Mouse (Mus musculus) heart, embryonic 13.5 days (tissue): Measurements from ENCODE around the gene Abhd12. TPM values are rescaled to one million over a fixed set of nuclear protein-coding genes. Genes with fewer than 3 reads are reported as not detected.

Experiments used
- ATAC-seq: fragments of 200-750 bp; cut with Nextera tagmentation; 2 replicates; pipeline ENCODE4 v1.8.0; 2017; ENCODE audit warnings: moderate TSS enrichment; ENCODE audit not compliant: insufficient number of reproducible peaks, low FRiP score, low TSS enrichment; ENCODE audit errors: extremely low read depth
- H3K27ac ChIP-seq: fragments of 300-500 bp; sonication (generic); replicated peaks from 2 replicates; pipeline ENCODE4 v1.5.1; 2015; ENCODE audit warnings: moderate library complexity, mild to moderate bottlenecking, inconsistent platforms
- H3K27me3 ChIP-seq: fragments of 300-500 bp; sonication (generic); replicated peaks from 2 replicates; pipeline ENCODE4 v1.6.1; 2015; ENCODE audit warnings: mild to moderate bottlenecking, inconsistent platforms
- H3K36me3 ChIP-seq: fragments of 300-500 bp; sonication (generic); 2 replicates; pipeline ENCODE4 v1.6.1; 2015; ENCODE audit warnings: mild to moderate bottlenecking, inconsistent platforms
- H3K4me1 ChIP-seq: fragments of 300-500 bp; sonication (generic); 2 replicates; pipeline ENCODE4 v1.6.1; 2015; ENCODE audit warnings: inconsistent platforms
- H3K4me2 ChIP-seq: fragments of 300-500 bp; sonication (generic); 2 replicates; pipeline ENCODE4 v1.6.1; 2015; ENCODE audit warnings: inconsistent platforms, mild to moderate bottlenecking, moderate library complexity
- H3K4me3 ChIP-seq: fragments of 300-500 bp; sonication (generic); 2 replicates; pipeline ENCODE4 v1.5.1; 2015; ENCODE audit warnings: moderate library complexity, mild to moderate bottlenecking, inconsistent platforms
- H3K9ac ChIP-seq: fragments of 300-500 bp; sonication (generic); 2 replicates; pipeline ENCODE4 v1.6.1; 2015; ENCODE audit warnings: inconsistent platforms, mild to moderate bottlenecking, moderate library complexity
- H3K9me3 ChIP-seq: fragments of 300-500 bp; sonication (generic); 2 replicates; pipeline ENCODE4 v1.6.1; 2016; ENCODE audit warnings: inconsistent platforms
- WGBS: fragments of 180-500 bp; shearing (Covaris S2); methylation state at CpG from one replicate; pipeline ENCODE4 v1.1.7; 2015; ENCODE audit warnings: mixed read lengths; 5-methylcytosine and 5-hydroxymethylcytosine counted together
- polyA plus RNA-seq: library from polyadenylated mRNA; unstranded; fragments of >200 nt; fragmentation: Nextera tagmentation; extraction: Ambion mirVana; gene quantifications from 2 replicates; pipeline ENCODE4 v1.2.1, GENCODE M21; 2015

Abhd12 gene
- polyA plus RNA-seq, 1 experiment from 2014 or later = 42.3 TPM

- Histone ChIP-seq H3K9ac (no peak overlapping the region), H3K27ac (no peak overlapping the region), H3K36me3 (peaks cover 68% of the 10 kb centered on the region), H3K4me2 (no peak overlapping the region), H3K27me3 (no peaks in the 10 kb centered on the region), H3K9me3 (no peaks in the 10 kb centered on the region), H3K4me3 (no peak overlapping the region), H3K4me1 (peaks cover 10% of the 10 kb centered on the region; the same call in 1 of the 2 replicates)
- 92% methylated on average over 11 of the region's 11 CpGs for WGBS
- ATAC-seq = no peak
These were observed 22.6 kb upstream of the Abhd12 start for GRCm38 (mm10) chr2:150927038-150927720.

- H3K4me1 ChIP-seq = peaks cover 15% of the 10 kb centered on the region; the same call in 1 of the 2 replicates
- ATAC-seq = no peak
- H3K27me3 ChIP-seq = no peaks in the 10 kb centered on the region
- H3K4me3 ChIP-seq = no peak overlapping the region
- no peaks in the 10 kb centered on the region for H3K9me3 ChIP-seq
- no peak overlapping the region for H3K4me2 ChIP-seq
- H3K27ac ChIP-seq = no peak overlapping the region; the same call in 1 of the 2 replicates
- H3K9ac ChIP-seq = peak overlapping the region; percentile 28; the same call in 1 of the 2 replicates
- WGBS = 37% methylated on average over 7 of the region's 7 CpGs
- H3K36me3 ChIP-seq = peaks cover 49% of the 10 kb centered on the region
These were observed 19.0 kb upstream of the Abhd12 start for GRCm38 (mm10) chr2:150923505-150923904.

GRCm38 (mm10) chr2:150923026-150923425 lies 18.5 kb upstream of the Abhd12 start:
- Histone ChIP-seq H3K9ac (no peak overlapping the region), H3K27me3 (no peaks in the 10 kb centered on the region), H3K4me1 (peaks cover 15% of the 10 kb centered on the region; the same call in 1 of the 2 replicates), H3K4me3 (no peak overlapping the region), H3K9me3 (no peaks in the 10 kb centered on the region), H3K4me2 (no peak overlapping the region), H3K36me3 (peaks cover 52% of the 10 kb centered on the region), H3K27ac (no peak overlapping the region)
- 75% methylated on average over 3 of the region's 3 CpGs for WGBS
- no peak for ATAC-seq

GRCm38 (mm10) chr2:150922165-150922564 lies 17.6 kb upstream of the Abhd12 start:
- H3K36me3 ChIP-seq = peaks cover 50% of the 10 kb centered on the region
- no peaks in the 10 kb centered on the region for H3K27me3 ChIP-seq
- peaks cover 15% of the 10 kb centered on the region; the same call in 1 of the 2 replicates for H3K4me1 ChIP-seq
- no peak for ATAC-seq
- H3K4me2 ChIP-seq = no peak overlapping the region
- H3K27ac ChIP-seq = peak overlapping the region; percentile 50; the same call in 1 of the 2 replicates
- WGBS = 47% methylated on average over 4 of the region's 4 CpGs
- no peaks in the 10 kb centered on the region for H3K9me3 ChIP-seq
- H3K4me3 ChIP-seq = no peak overlapping the region
- no peak overlapping the region for H3K9ac ChIP-seq

GRCm38 (mm10) chr2:150921697-150922096 lies 17.2 kb upstream of the Abhd12 start:
- H3K9ac ChIP-seq = no peak overlapping the region
- peaks cover 15% of the 10 kb centered on the region; the same call in 1 of the 2 replicates for H3K4me1 ChIP-seq
- no peaks in the 10 kb centered on the region for H3K9me3 ChIP-seq
- peaks cover 50% of the 10 kb centered on the region for H3K36me3 ChIP-seq
- peak overlapping the region; percentile 36; the same call in 1 of the 2 replicates for H3K27ac ChIP-seq
- no peaks in the 10 kb centered on the region for H3K27me3 ChIP-seq
- H3K4me2 ChIP-seq = no peak overlapping the region
- ATAC-seq = no peak
- no peak overlapping the region for H3K4me3 ChIP-seq
- WGBS = 71% methylated on average over 6 of the region's 6 CpGs

- Histone ChIP-seq H3K27me3 (no peaks in the 10 kb centered on the region), H3K36me3 (peaks cover 47% of the 10 kb centered on the region), H3K4me3 (no peak overlapping the region), H3K27ac (no peak overlapping the region), H3K4me1 (peaks cover 15% of the 10 kb centered on the region; the same call in 1 of the 2 replicates), H3K9ac (no peak overlapping the region), H3K4me2 (no peak overlapping the region), H3K9me3 (no peaks in the 10 kb centered on the region)
- WGBS = 87% methylated on average over 3 of the region's 3 CpGs
- ATAC-seq = no peak
These were observed 16.0 kb upstream of the Abhd12 start for GRCm38 (mm10) chr2:150920543-150920942.

GRCm38 (mm10) chr2:150918720-150919119 lies 14.2 kb upstream of the Abhd12 start:
- no peak overlapping the region for H3K4me3 ChIP-seq
- no peak overlapping the region for H3K27ac ChIP-seq
- no peaks in the 10 kb centered on the region for H3K9me3 ChIP-seq
- peaks cover 50% of the 10 kb centered on the region for H3K36me3 ChIP-seq
- WGBS = 85% methylated on average over 3 of the region's 3 CpGs
- H3K4me2 ChIP-seq = no peak overlapping the region
- peaks cover 13% of the 10 kb centered on the region; the same call in 1 of the 2 replicates for H3K4me1 ChIP-seq
- H3K27me3 ChIP-seq = no peaks in the 10 kb centered on the region
- no peak for ATAC-seq
- no peak overlapping the region for H3K9ac ChIP-seq

- H3K4me2 ChIP-seq = no peak overlapping the region
- ATAC-seq = no peak
These were observed 11.2 kb upstream of the Abhd12 start for GRCm38 (mm10) chr2:150915786-150916185.

GRCm38 (mm10) chr2:150914781-150915515 lies 10.4 kb upstream of the Abhd12 start:
- WGBS = 78% methylated on average over 4 of the region's 4 CpGs
- Histone ChIP-seq H3K27me3 (no peaks in the 10 kb centered on the region), H3K4me1 (peaks cover 7% of the 10 kb centered on the region), H3K9me3 (no peaks in the 10 kb centered on the region), H3K36me3 (peaks cover 37% of the 10 kb centered on the region), H3K27ac (no peak overlapping the region), H3K9ac (no peak overlapping the region), H3K4me3 (no peak overlapping the region), H3K4me2 (no peak overlapping the region)
- no peak for ATAC-seq

More at GRCm38 (mm10) chr2:150915786-150916185, 11.2 kb upstream of the Abhd12 start:
- Histone ChIP-seq H3K4me3 (no peak overlapping the region), H3K27me3 (no peaks in the 10 kb centered on the region), H3K4me1 (no peaks in the 10 kb centered on the region), H3K36me3 (peaks cover 41% of the 10 kb centered on the region), H3K9ac (no peak overlapping the region), H3K9me3 (no peaks in the 10 kb centered on the region), H3K27ac (no peak overlapping the region)
- WGBS = 70% methylated on average over 5 of the region's 5 CpGs

GRCm38 (mm10) chr2:150910295-150910881 lies 5.8 kb upstream of the Abhd12 start:
- WGBS = 38% methylated on average over 10 of the region's 10 CpGs
- Histone ChIP-seq H3K9ac (peak overlapping the region; percentile 76), H3K27me3 (no peaks in the 10 kb centered on the region), H3K9me3 (no peaks in the 10 kb centered on the region), H3K27ac (0 out of 2 replicates have a peak overlapping the region, but pooled peaks have one; percentile 83), H3K4me3 (peak overlapping the region; percentile 69), H3K4me2 (peak overlapping the region; percentile 80), H3K36me3 (peaks cover 6% of the 10 kb centered on the region; the same call in 1 of the 2 replicates), H3K4me1 (peaks cover 7% of the 10 kb centered on the region)
- ATAC-seq = no peak

- Histone ChIP-seq H3K27ac (peak overlapping the region; percentile 83), H3K36me3 (no peaks in the 10 kb centered on the region), H3K27me3 (no peaks in the 10 kb centered on the region), H3K4me3 (peak overlapping the region; percentile 69), H3K9ac (peak overlapping the region; percentile 76), H3K4me1 (peaks cover 7% of the 10 kb centered on the region), H3K9me3 (no peaks in the 10 kb centered on the region), H3K4me2 (peak overlapping the region; percentile 80)
- WGBS = under 1% methylated on average over 35 of the region's 35 CpGs
- ATAC-seq = peak; percentile 97
These were observed 5.0 kb upstream of the Abhd12 start for GRCm38 (mm10) chr2:150909429-150910039.
